Mouse (Mus musculus): ENCODE results near the gene Cdhr2.

Cdhr2 gene

DNA sequence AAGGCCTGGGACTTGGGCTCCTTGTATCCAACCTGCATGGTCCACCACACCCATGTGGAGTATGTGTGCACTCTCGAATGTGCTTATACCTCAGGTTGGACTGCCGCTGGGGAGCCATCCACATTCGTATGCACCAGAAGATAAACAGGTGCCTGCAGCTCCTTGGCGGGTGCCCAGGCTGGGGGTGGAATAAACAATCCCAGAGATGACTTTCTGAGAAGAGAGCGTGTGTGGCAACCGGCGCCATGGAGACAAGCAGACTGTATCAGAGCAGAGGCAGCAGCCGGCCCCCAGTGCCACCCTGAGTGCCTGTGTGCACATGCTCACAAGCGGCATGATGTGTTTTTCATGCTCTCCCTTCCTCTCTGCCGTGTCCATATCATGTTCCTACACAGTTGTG is 51.4 kb downstream of the Cdhr2 start:
- DNase-seq: peak; percentile 66

DNA sequence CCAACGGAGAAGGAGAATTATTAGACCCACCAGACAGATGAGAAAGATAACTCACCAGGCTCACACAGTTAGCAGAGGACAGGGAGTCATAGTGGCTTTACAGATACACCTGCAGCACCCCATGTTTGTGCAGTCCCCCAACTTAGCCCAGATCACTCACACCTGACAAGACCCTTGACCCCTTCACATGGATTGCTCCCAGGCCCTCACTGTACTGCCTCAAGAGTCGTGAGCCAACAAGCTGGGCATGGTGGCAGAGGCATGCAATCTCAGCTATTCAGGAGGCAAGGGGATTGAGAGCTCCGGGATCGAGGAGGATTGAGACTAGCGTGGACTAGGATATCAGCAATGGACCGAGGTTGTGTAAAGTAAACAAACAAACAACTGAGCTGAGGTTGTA is 52.5 kb downstream of the Cdhr2 start:
- DNase-seq: no peak

DNA sequence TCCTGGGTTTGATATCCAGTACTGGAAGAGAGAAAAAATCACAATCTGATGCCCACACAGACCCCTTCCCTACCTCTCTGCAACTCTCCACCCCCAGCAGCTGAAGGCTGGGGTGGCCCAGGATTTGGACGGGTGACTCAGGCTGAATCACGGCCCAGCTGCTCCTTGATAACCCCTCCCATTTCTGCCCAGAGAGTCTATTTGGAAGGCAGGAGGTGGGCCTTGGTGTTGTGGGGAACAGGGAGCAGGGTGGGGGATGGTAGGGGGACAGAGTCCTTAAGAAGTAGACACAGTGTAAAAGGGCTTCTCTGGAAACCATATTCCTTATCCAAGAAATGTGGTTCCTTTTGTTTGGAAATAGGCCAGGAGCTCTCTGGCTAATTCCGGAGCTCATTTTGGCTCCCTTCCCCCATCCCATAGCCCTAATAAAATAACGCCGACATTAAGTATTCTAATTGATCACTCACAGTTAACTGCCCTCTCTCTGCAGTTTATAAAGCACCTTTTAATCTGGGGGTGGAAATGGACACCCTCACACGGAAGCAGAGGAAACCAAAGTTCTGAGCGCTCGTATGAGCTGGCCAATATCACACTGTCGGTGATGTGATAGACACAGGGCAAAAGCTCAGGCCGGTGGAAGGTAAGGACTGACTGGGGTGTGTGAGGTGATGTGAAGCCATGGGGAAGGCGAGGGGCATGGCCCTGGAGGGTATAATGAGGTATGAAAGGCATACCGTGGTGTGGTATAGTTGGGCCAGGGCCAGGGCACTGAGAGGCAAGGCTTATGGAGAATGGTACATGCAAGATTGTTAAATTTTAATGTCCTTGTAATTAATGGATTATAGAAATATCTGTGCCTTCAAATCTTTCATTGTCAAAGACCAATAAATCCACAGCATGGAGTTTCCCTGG is 53.2 kb downstream of the Cdhr2 start:
- DNase-seq: no peak

- no peak for DNase-seq
Observed at GRCm38 (mm10) chr13:54755201-54755830, 54.1 kb downstream of the Cdhr2 start.

GRCm38 (mm10) chr13:54756156-54756712 is 55.0 kb downstream of the Cdhr2 start:
- no peak for DNase-seq

GRCm38 (mm10) chr13:54757093-54757830 is 56.0 kb downstream of the Cdhr2 start:
- DNase-seq: peak; percentile 76

DNA sequence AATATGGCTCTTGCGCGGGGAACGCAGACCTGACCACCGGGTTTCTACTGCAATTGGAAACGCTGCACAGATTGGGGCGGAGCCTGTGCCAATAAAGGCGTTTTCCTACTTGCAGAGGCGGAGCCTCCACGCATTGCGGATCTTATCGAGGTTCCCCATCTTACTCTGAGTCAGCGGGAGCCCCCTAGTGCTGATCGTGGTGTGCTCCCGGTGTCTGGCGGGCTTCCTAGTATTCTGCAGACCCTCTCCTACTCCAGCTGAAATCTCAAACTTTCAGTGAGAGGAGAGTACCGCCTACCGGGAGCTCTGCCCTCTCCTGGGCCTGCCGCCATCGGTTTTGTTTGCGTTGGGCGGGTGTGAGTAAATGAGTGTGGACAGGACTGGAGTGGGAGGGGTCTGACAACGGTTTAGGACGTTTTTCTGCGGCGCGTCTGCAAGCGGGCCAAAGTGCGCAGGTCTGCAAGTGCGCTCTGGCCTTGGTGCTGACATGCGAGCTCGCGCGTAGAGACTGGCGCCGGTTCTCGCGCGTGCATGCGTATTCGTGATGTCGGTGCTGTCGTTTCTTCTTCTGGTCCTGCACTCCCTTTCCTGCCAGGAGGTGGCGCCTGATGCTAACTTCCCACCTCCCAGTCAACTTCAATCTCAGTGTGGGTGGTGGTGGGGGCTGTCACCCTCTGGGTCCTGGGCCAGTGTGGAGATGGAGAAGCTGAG is 56.9 kb downstream of the Cdhr2 start:
- peak; percentile 95 for DNase-seq

- DNase-seq: peak; percentile 58
Observed at GRCm38 (mm10) chr13:54758756-54759470, 57.7 kb downstream of the Cdhr2 start.

DNA sequence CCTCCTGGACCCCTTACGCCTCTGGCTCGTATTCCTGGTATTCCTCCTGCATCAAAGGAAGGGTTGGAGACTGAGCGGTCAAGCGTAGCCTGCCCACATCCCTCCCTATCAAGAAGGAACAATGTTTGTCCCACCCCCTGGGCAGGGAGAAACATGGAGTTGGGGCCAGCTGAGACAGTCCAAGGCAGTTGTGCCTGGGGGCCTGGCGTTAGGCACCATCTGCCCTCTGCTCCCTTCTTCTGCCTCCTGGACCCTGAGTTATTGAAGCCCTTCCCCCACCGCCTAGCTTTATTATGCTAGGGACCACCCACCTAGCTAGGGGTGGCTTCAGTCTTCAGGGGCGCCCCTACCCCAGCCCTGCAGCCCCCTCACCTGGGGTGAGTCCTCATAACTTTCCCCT is 58.2 kb downstream of the Cdhr2 start:
- peak; percentile 52 for DNase-seq

GRCm38 (mm10) chr13:54760164-54760795 is 59.0 kb downstream of the Cdhr2 start:
- DNase-seq: peak; percentile 57

- no peak for DNase-seq
Observed at GRCm38 (mm10) chr13:54760906-54761305, 59.6 kb downstream of the Cdhr2 start.

GRCm38 (mm10) chr13:54765281-54766191 is 64.3 kb downstream of the Cdhr2 start:
- peak; percentile 60 for DNase-seq

DNA sequence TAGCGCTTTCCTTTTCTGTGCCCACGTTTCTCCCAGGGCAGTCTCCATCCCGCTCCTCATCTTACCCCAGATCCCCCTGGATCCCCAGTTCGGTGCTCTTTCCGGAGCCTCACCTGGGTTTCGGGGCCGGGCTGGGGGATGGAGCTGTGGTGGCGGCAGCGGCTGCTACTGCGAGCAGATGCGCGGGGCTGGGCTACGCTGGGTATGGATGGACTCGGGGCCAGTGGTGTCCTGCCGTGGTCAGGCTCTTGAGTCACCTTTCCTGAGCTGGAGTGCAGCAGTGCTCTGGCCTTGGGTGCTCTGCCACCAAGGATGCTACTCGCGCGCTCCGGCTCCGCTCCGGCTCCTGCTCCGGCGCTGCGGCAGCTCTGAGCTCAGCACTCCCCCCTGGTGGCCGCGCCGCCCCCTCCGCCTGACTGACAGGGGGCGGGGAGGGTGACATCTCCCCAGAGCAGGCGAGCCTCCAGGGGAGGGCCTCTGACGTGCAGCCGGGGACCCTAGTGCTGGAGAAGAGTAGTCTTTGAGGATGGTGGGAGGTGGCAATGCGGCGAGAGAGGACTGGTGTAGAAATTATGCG is 65.0 kb downstream of the Cdhr2 start, which contains the start of gene Sncb:
Sncb (minus strand) TSS at position 404 of the 577 bp plus-strand sequence.
- DNase-seq: peak; percentile 92

DNA sequence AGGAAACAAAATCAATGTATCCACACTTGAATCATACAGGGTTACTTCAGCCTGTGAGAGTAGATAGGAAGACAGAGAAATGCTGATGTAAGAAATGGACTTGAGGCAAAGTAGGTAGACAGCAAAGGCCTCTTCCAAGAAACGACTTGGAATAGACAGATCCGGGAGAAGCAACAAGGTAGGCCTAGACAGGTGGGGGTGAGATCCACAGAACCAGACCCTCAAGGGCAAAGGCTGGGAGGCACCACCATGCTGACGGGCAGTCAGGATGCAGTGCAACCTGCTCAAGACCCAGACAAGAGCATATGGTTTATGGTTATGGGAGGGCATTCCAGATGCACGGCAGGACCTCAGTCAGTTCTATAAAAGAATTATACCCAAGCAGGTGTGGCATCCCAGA is 65.8 kb downstream of the Cdhr2 start:
- no peak for DNase-seq

DNA sequence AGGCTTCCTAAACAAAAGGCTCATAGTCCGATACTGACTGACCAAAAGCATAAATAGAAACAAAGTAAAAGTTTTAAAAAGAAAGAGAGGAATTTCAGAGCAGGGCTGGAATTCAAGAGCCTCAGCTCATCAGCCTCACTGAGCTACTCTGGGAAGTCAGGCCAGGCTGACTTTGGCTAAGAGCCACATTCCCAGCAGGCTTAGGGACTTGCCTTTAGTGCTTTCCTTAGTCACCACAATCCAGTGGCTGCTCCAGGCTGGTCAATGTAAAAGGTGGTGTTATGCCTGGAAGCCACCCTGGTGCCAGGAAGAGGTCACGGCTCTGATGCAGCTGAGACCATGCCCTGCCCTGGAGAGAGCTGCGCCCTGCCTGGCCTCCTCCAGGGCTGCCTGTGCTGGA is 79.3 kb downstream of the Cdhr2 start:
- DNase-seq: peak; percentile 65

GRCm38 (mm10) chr13:54781086-54781485 is 79.8 kb downstream of the Cdhr2 start:
- no peak for DNase-seq

DNA sequence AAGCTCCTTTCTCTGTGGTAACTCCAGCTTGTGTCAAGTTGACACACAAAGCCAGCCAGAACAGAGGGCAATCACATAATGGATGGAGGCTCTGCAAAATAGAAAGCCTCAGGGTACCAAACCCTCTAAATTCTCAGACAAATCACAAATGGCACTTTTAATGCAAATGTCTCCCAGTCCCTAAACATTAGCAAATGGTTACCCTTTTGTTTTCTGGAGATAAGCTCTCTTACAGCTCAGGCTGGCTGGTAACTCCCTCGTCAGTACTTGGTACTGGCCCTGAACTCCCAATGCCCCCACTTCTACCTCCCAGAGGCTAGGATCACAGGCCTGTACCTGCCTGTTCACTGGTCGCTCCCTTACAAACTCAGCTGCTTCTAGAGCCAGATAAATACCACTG is 82.0 kb downstream of the Cdhr2 start:
- no peak for DNase-seq

- no peak for DNase-seq
Observed at GRCm38 (mm10) chr13:54783698-54784097, 82.4 kb downstream of the Cdhr2 start, which contains the start of gene Eif4e1b. TSS of gene Eif4e1b (plus strand) at chr13:54783998.

All from cerebellum, adult 11 months (tissue).